Mouse (Mus musculus): ENCODE data around the gene Olfr1282. TPM values are rescaled to one million over a fixed set of nuclear protein-coding genes. Genes with fewer than 3 reads are reported as not detected.

Olfr1282 gene
- not detected for polyA plus RNA-seq (2014; fragmentation: Illumina TruSeq; extraction: RNeasy Lipid Tissue Mini Kit (QIAGEN cat#74804); ENCODE audit: low read depth, low replicate concordance)

GRCm38 (mm10) chr2:111335976-111336375 is at the start of gene Olfr1282:
TSS of gene Olfr1282 (minus strand) at chr2:111336076.

GRCm38 (mm10) chr2:111375222-111375621 is 39.3 kb upstream of the Olfr1282 start, which contains the start of gene Olfr1284:
TSS of gene Olfr1284 (plus strand) at chr2:111375522.

DNA sequence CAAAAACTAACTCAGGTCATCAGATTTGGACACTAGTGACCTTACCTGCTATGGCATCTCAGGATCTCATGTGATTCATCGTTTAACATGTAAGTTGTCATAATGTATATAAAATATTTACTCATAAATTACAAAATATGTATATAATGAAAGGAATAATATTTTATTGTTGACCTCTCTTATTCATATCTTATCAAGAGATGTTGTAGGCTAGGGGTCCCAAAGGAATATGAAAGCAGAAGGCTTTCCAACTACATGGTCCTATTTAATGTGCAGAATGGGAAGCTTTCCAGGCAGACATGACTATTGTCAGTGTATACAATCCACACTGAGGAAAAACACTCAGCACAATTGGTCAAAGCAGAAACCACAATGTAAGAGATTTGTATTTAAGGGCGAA is 30.6 kb upstream of the Olfr1282 start, which contains the start of gene Olfr1283:
TSS of gene Olfr1283 (plus strand) at position 301 of the 400 bp plus-strand sequence.

DNA sequence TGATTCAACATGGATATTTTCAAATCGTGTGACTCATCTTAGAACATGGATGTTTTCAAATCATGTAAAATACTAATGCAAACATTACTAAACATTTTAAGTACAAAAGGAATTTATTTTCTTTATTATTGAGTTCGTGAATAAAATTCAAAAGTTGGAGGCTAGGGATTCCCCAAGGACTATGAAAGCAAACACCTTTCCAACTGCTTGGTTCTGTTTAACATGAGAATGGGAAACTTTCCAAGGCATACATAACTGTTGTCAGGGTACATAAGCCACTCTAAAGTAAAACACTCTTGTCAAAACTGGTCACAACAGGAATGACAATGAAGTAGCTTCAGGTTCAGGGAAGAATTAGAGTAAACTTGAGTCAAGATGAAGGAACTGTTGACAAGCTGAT is 9.7 kb downstream of the Olfr1282 start, which contains the start of gene Olfr1281:
TSS of gene Olfr1281 (plus strand) at position 301 of the 400 bp plus-strand sequence.

GRCm38 (mm10) chr2:111313717-111314116 is 22.2 kb downstream of the Olfr1282 start, which contains the start of gene Olfr1280:
TSS of gene Olfr1280 (plus strand) at chr2:111314017.

GRCm38 (mm10) chr2:111300374-111300773 is 35.5 kb downstream of the Olfr1282 start, which contains the start of gene Olfr1279:
TSS of gene Olfr1279 (plus strand) at chr2:111300635.

GRCm38 (mm10) chr2:111289836-111290235 is 46.0 kb downstream of the Olfr1282 start, which contains the start of gene Olfr1278:
TSS of gene Olfr1278 (plus strand) at chr2:111290136.

Other genes with a start within 250 kb of the Olfr1282 start
- gene Gm13941, start 230.1 kb downstream of the Olfr1282 start, polyA plus RNA-seq (2014; fragmentation: Illumina TruSeq; extraction: RNeasy Lipid Tissue Mini Kit (QIAGEN cat#74804); ENCODE audit: low read depth, low replicate concordance): not detected
- gene Gm15130, start 183.1 kb downstream of the Olfr1282 start, polyA plus RNA-seq (2014; fragmentation: Illumina TruSeq; extraction: RNeasy Lipid Tissue Mini Kit (QIAGEN cat#74804); ENCODE audit: low read depth, low replicate concordance): not detected
- gene 4930430A15Rik, start 106.5 kb downstream of the Olfr1282 start, polyA plus RNA-seq (2014; fragmentation: Illumina TruSeq; extraction: RNeasy Lipid Tissue Mini Kit (QIAGEN cat#74804); ENCODE audit: low read depth, low replicate concordance): not detected
- not detected for gene Olfr1275, start 100.8 kb downstream of the Olfr1282 start, polyA plus RNA-seq (2014; fragmentation: Illumina TruSeq; extraction: RNeasy Lipid Tissue Mini Kit (QIAGEN cat#74804); ENCODE audit: low read depth, low replicate concordance)
- gene Olfr1276, start 81.6 kb downstream of the Olfr1282 start, polyA plus RNA-seq (2014; fragmentation: Illumina TruSeq; extraction: RNeasy Lipid Tissue Mini Kit (QIAGEN cat#74804); ENCODE audit: low read depth, low replicate concordance): not detected
- not detected for gene Olfr1277, start 62.0 kb downstream of the Olfr1282 start, polyA plus RNA-seq (2014; fragmentation: Illumina TruSeq; extraction: RNeasy Lipid Tissue Mini Kit (QIAGEN cat#74804); ENCODE audit: low read depth, low replicate concordance)
- gene Olfr1278, start 45.9 kb downstream of the Olfr1282 start, polyA plus RNA-seq (2014; fragmentation: Illumina TruSeq; extraction: RNeasy Lipid Tissue Mini Kit (QIAGEN cat#74804); ENCODE audit: low read depth, low replicate concordance): not detected
- gene Olfr1279, start 35.4 kb downstream of the Olfr1282 start, polyA plus RNA-seq (2014; fragmentation: Illumina TruSeq; extraction: RNeasy Lipid Tissue Mini Kit (QIAGEN cat#74804); ENCODE audit: low read depth, low replicate concordance): not detected
- not detected for gene Olfr1280, start 22.1 kb downstream of the Olfr1282 start, polyA plus RNA-seq (2014; fragmentation: Illumina TruSeq; extraction: RNeasy Lipid Tissue Mini Kit (QIAGEN cat#74804); ENCODE audit: low read depth, low replicate concordance)
- gene Olfr1281, start 9.6 kb downstream of the Olfr1282 start, polyA plus RNA-seq (2014; fragmentation: Illumina TruSeq; extraction: RNeasy Lipid Tissue Mini Kit (QIAGEN cat#74804); ENCODE audit: low read depth, low replicate concordance): not detected
- gene Olfr1283, start 30.7 kb upstream of the Olfr1282 start, polyA plus RNA-seq (2014; fragmentation: Illumina TruSeq; extraction: RNeasy Lipid Tissue Mini Kit (QIAGEN cat#74804); ENCODE audit: low read depth, low replicate concordance): not detected
- gene Olfr1284, start 39.4 kb upstream of the Olfr1282 start, polyA plus RNA-seq (2014; fragmentation: Illumina TruSeq; extraction: RNeasy Lipid Tissue Mini Kit (QIAGEN cat#74804); ENCODE audit: low read depth, low replicate concordance): not detected
- not detected for gene Olfr1286, start 87.0 kb upstream of the Olfr1282 start, polyA plus RNA-seq (2014; fragmentation: Illumina TruSeq; extraction: RNeasy Lipid Tissue Mini Kit (QIAGEN cat#74804); ENCODE audit: low read depth, low replicate concordance)
- not detected for gene Olfr1287, start 113.1 kb upstream of the Olfr1282 start, polyA plus RNA-seq (2014; fragmentation: Illumina TruSeq; extraction: RNeasy Lipid Tissue Mini Kit (QIAGEN cat#74804); ENCODE audit: low read depth, low replicate concordance)
- not detected for gene Olfr1288, start 138.0 kb upstream of the Olfr1282 start, polyA plus RNA-seq (2014; fragmentation: Illumina TruSeq; extraction: RNeasy Lipid Tissue Mini Kit (QIAGEN cat#74804); ENCODE audit: low read depth, low replicate concordance)
- gene Olfr1289, start 144.7 kb upstream of the Olfr1282 start, polyA plus RNA-seq (2014; fragmentation: Illumina TruSeq; extraction: RNeasy Lipid Tissue Mini Kit (QIAGEN cat#74804); ENCODE audit: low read depth, low replicate concordance): not detected
- not detected for gene Olfr1290, start 157.8 kb upstream of the Olfr1282 start, polyA plus RNA-seq (2014; fragmentation: Illumina TruSeq; extraction: RNeasy Lipid Tissue Mini Kit (QIAGEN cat#74804); ENCODE audit: low read depth, low replicate concordance)
- gene Olfr1291-ps1, start 161.1 kb upstream of the Olfr1282 start, polyA plus RNA-seq (2014; fragmentation: Illumina TruSeq; extraction: RNeasy Lipid Tissue Mini Kit (QIAGEN cat#74804); ENCODE audit: low read depth, low replicate concordance): not detected
- not detected for gene Olfr1293-ps, start 189.1 kb upstream of the Olfr1282 start, polyA plus RNA-seq (2014; fragmentation: Illumina TruSeq; extraction: RNeasy Lipid Tissue Mini Kit (QIAGEN cat#74804); ENCODE audit: low read depth, low replicate concordance)
- gene Olfr1294, start 204.2 kb upstream of the Olfr1282 start, polyA plus RNA-seq (2014; fragmentation: Illumina TruSeq; extraction: RNeasy Lipid Tissue Mini Kit (QIAGEN cat#74804); ENCODE audit: low read depth, low replicate concordance): not detected
- not detected for gene Olfr1295, start 233.6 kb upstream of the Olfr1282 start, polyA plus RNA-seq (2014; fragmentation: Illumina TruSeq; extraction: RNeasy Lipid Tissue Mini Kit (QIAGEN cat#74804); ENCODE audit: low read depth, low replicate concordance)